Mouse (Mus musculus) gastrocnemius, adult 2 months (tissue): ENCODE data around the gene Mepce. TPM values are rescaled to one million over a fixed set of nuclear protein-coding genes. Genes with fewer than 3 reads are reported as not detected.

Experiments used
- DNase-seq: peaks from one replicate; pipeline ENCODE4 v3.0.0; 2022
- H3K27ac ChIP-seq: fragments of 200-600 bp; 2 replicates; pipeline ENCODE4 v1.8.1; 2022; ENCODE audit warnings: mild to moderate bottlenecking
- H3K4me3 ChIP-seq: fragments of 200-600 bp; 2 replicates; pipeline ENCODE4 v1.8.1; 2022; ENCODE audit warnings: mild to moderate bottlenecking, moderate library complexity
- CTCF ChIP-seq: fragments of 200-600 bp; IDR thresholded peaks from 2 replicates; pipeline ENCODE4 v1.8.1; 2022; ENCODE audit warnings: antibody characterized with exemption, mild to moderate bottlenecking, moderate library complexity
- intact Hi-C: fragments of 180-260 bp; cut with DNase I; formaldehyde crosslinking; loops from one replicate; pipeline ENCODE4 v1.15.1; 2025
- total RNA-seq, 2 experiments: library from RNA; stranded (reverse); gene quantifications; 2 replicates each; pipeline ENCODE4 v1.2.3; 2021

Gene Mepce
- total RNA-seq, 2 experiments from 2014 or later, result 22.4 to 26.2 TPM

GRCm38 (mm10) chr5:137785164-137786031 is 2.1 kb downstream of the Mepce start:
- intact Hi-C loops, result loop anchor here (10.0 kb wide), 2 partner anchors 389 to 441 kb away; partner anchors contain the start of genes Ap4m1 and Mcm7
- DNase-seq, result peak; percentile 73
- TF ChIP-seq CTCF, result no peak

GRCm38 (mm10) chr5:137784546-137784945 is 2.9 kb downstream of the Mepce start:
- Histone ChIP-seq H3K4me3 (peak overlapping the region; percentile 89), H3K27ac (peak overlapping the region; percentile 98; the same call in 1 of the 2 replicates)
- intact Hi-C loops, result loop anchor here (10.0 kb wide), 2 partner anchors 390 to 440 kb away; partner anchors contain the start of genes Ap4m1 and Mcm7
- no peak for TF ChIP-seq CTCF
- DNase-seq, result peak; percentile 21

More at GRCm38 (mm10) chr5:137785164-137786031, 2.1 kb downstream of the Mepce start:
- H3K27ac ChIP-seq, result peak overlapping the region; percentile 98
- H3K4me3 ChIP-seq, result peak overlapping the region; percentile 89

- H3K27ac ChIP-seq, result 0 out of 2 replicates have a peak overlapping the region, but pooled peaks have one; percentile 20
- TF ChIP-seq CTCF, result no peak
- intact Hi-C loops, result loop anchor here (10.0 kb wide), 2 partner anchors 391 to 439 kb away; partner anchors contain the start of genes Ap4m1 and Mcm7
- DNase-seq, result no peak
- peak overlapping the region; percentile 89 for H3K4me3 ChIP-seq
Observed at GRCm38 (mm10) chr5:137783901-137784540, 3.4 kb downstream of the Mepce start.

- intact Hi-C loops, result loop anchor here (10.0 kb wide), 2 partner anchors 392 to 438 kb away; partner anchors contain the start of genes Ap4m1 and Mcm7
- Histone ChIP-seq H3K4me3 (peak overlapping the region; percentile 89), H3K27ac (no peak overlapping the region)
- TF ChIP-seq CTCF, result no peak
- DNase-seq, result no peak
Observed at GRCm38 (mm10) chr5:137782776-137783522, 4.5 kb downstream of the Mepce start.

- TF ChIP-seq CTCF, result no peak
- no peak overlapping the region for H3K27ac ChIP-seq
- no peak overlapping the region for H3K4me3 ChIP-seq
- intact Hi-C loops, result loop anchor here (10.0 kb wide), 2 partner anchors 393 to 437 kb away; partner anchors contain the start of genes Ap4m1 and Mcm7
- no peak for DNase-seq
Observed at GRCm38 (mm10) chr5:137781661-137782060, 5.8 kb downstream of the Mepce start.

- no peak for TF ChIP-seq CTCF
- peak; percentile 55 for DNase-seq
- peak overlapping the region; percentile 97 for H3K4me3 ChIP-seq
- intact Hi-C loops, result loop anchor here (2.0 kb wide), 1 partner anchor 246 kb away; the partner anchor contains the start of genes Epo and Gnb2
- H3K27ac ChIP-seq, result peak overlapping the region; percentile 96
Observed at GRCm38 (mm10) chr5:137779053-137779933, 8.2 kb downstream of the Mepce start.

GRCm38 (mm10) chr5:137778635-137779034 is 8.8 kb downstream of the Mepce start, which contains the start of gene Ppp1r35:
Gene Ppp1r35 (plus strand): TSS chr5:137778849.
- intact Hi-C loops, result loop anchor here (2.0 kb wide), 1 partner anchor 246 kb away; the partner anchor contains the start of genes Epo and Gnb2
- TF ChIP-seq CTCF, result no peak

GRCm38 (mm10) chr5:137777267-137777845 is 10.1 kb downstream of the Mepce start:
- no peak for TF ChIP-seq CTCF
- H3K27ac ChIP-seq, result no peak overlapping the region
- intact Hi-C loops, result no loop called here
- no peak overlapping the region for H3K4me3 ChIP-seq
- no peak for DNase-seq

More at GRCm38 (mm10) chr5:137778635-137779034, 8.8 kb downstream of the Mepce start, which contains the start of gene Ppp1r35:
- Histone ChIP-seq H3K4me3 (peak within 1 kb of the TSS; percentile 97), H3K27ac (peak within 1 kb of the TSS; percentile 96)
- DNase-seq, result peak; percentile 97

GRCm38 (mm10) chr5:137776408-137776918 is 11.0 kb downstream of the Mepce start:
- DNase-seq, result no peak
- Histone ChIP-seq H3K27ac (no peak overlapping the region; the same call in 1 of the 2 replicates), H3K4me3 (no peak overlapping the region)
- TF ChIP-seq CTCF, result no peak
- intact Hi-C loops, result no loop called here

- no peak for TF ChIP-seq CTCF
Observed at GRCm38 (mm10) chr5:137775587-137776290, 11.7 kb downstream of the Mepce start.

More at GRCm38 (mm10) chr5:137775587-137776290, 11.7 kb downstream of the Mepce start:
- DNase-seq, result peak; percentile 6
- Histone ChIP-seq H3K27ac (no peak overlapping the region), H3K4me3 (no peak overlapping the region)
- intact Hi-C loops, result no loop called here
